Mouse (Mus musculus) neural tube, embryonic 13.5 days (tissue): ENCODE results near the gene Itpk1. TPM values are rescaled to one million over a fixed set of nuclear protein-coding genes. Genes with fewer than 3 reads are reported as not detected.

Source experiments
- microRNA counts: library from miRNA; unstranded; fragments of <30 nt; microRNA quantifications from one replicate; lab custom pipeline; 2016
- microRNA-seq: library from miRNA; unstranded; fragments of <30 nt; microRNA quantifications from one replicate; pipeline ENCODE4, GENCODE M21; 2016
- polyA plus RNA-seq: library from polyadenylated mRNA; unstranded; fragments of >200 nt; fragmentation: Nextera tagmentation; extraction: Ambion mirVana; gene quantifications from 2 replicates; pipeline ENCODE4 v1.2.1, GENCODE M21; 2015

The Itpk1 gene
- polyA plus RNA-seq, 1 experiment from 2014 or later: 34.0 TPM

MicroRNAs within 50 kb of the gene (microRNA counts, 519-probe panel; counts per million panel counts)
- microRNA mmu-miR-1936 (lab: Ali Mortazavi, UCI): not detected

Small RNAs within 50 kb of the gene (microRNA-seq; reads per million reads assigned to microRNA genes)
- gene Mir1936: not detected

Other genes starting within 250 kb of the Itpk1 start
- 29.5 and 32.3 TPM in 2 replicates for gene Golga5, start 235.8 kb downstream of the Itpk1 start, polyA plus RNA-seq
- 113 and 129 TPM in 2 replicates for gene Chga, start 150.0 kb downstream of the Itpk1 start, polyA plus RNA-seq
- 53.0 and 58.6 TPM in 2 replicates for gene Moap1, start 38.7 kb upstream of the Itpk1 start, polyA plus RNA-seq
- gene Tmem251, start 38.8 kb upstream of the Itpk1 start, polyA plus RNA-seq: 11.0 and 13.3 TPM in 2 replicates
- gene Gm28051, start 52.8 kb upstream of the Itpk1 start, polyA plus RNA-seq: not detected in 2 replicates
- 50.3 and 50.8 TPM in 2 replicates for gene Gon7, start 52.9 kb upstream of the Itpk1 start, polyA plus RNA-seq
- gene Ubr7, start 53.0 kb upstream of the Itpk1 start, polyA plus RNA-seq: 39.0 and 40.9 TPM in 2 replicates
- 37.6 and 41.3 TPM in 2 replicates for gene Gm20604, start 53.7 kb upstream of the Itpk1 start, polyA plus RNA-seq
- 14.0 and 15.2 TPM in 2 replicates for gene Btbd7, start 173.5 kb upstream of the Itpk1 start, polyA plus RNA-seq
- gene Cox8c, start 194.4 kb upstream of the Itpk1 start, polyA plus RNA-seq: not detected in 2 replicates
- 5.8 and 6.5 TPM in 2 replicates for gene Unc79, start 243.9 kb upstream of the Itpk1 start, polyA plus RNA-seq